Mouse (Mus musculus): ENCODE data around the gene Lpar6.

The Lpar6 gene

DNA sequence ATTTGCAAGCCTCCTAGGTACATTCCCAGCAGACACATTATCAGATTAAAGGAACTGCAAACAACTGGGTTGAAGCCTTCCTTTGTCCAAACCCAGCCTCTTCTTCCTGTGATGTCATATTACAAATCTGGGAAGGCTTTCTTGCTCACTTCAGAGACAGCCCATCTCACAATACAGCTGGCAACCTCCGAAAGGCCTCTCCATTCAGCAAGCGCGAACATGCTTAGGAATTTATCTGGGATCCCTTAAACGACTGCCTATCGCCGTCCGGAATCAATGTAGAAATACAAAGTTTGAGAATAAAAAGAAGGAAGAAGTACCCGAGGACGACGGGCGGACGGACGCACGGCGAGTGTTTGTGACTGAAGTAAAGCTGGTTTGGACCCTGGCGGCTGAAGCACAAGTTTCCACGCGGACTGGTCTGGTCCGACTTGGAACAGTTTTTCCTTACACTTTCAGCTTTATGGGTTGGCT lies at the start of gene Lpar6:
Gene Lpar6 (plus strand): TSS at position 48 of the 474 bp plus-strand sequence.
- DNase-seq, result peak; percentile 27 to 58

DNA sequence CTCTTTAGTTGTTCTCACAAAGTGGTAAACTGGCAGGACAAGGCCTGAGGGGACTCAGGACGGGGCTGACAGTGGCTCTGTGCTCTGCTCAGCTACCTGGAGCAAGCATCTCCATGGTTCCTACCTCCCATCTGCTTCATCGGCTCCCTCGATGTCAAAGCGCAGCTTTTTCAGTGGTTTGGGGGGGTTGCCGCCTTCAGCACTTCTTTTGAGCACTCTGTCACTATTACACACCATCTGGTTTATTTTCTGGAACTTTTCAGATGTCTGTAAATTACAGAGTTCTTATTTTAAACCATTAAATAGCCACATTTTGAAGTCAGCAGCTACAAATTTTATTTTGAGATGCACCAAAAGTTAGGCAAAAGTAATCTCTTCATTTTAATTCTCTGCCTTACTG lies 38.6 kb upstream of the Lpar6 start:
- no peak for DNase-seq

DNA sequence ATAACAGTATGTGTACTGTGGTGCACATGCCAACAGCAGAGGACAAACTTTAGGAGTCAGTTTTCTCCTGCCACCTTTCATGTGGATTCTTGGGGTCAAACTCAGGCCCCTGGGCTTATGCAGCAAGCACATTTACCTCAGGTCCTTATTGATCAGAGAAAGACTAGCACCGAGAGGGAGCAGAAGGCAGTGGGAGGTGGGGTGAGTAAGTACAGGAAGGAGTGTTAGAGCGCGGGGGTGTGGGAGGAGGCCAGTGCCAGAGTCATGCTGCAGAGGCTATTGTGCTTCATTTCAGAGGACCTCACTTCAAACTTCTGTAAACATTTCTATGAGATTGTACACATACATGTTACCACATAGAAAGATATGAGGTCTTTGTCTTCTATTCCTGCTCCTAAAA lies 36.2 kb upstream of the Lpar6 start:
- DNase-seq, result no peak

DNA sequence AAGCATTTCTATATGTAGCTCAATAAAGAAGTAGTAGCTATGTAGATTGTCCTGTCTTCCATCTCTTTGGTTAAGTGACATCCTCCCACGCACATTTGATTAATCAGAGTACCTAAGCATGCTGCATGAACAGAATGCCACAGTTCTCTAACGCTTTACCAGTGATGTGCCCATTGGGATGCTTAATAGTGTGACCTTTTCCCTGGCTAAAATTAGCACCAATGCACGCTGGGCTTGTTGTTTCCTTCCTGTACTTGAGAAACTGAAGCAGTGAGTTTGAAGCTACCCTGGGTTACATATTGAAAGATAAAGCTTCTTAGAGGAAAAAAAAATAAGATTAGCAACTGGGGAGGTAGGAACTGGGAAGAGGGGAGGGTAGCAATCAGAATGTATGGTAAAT lies 33.7 kb upstream of the Lpar6 start:
- DNase-seq, result no peak

DNA sequence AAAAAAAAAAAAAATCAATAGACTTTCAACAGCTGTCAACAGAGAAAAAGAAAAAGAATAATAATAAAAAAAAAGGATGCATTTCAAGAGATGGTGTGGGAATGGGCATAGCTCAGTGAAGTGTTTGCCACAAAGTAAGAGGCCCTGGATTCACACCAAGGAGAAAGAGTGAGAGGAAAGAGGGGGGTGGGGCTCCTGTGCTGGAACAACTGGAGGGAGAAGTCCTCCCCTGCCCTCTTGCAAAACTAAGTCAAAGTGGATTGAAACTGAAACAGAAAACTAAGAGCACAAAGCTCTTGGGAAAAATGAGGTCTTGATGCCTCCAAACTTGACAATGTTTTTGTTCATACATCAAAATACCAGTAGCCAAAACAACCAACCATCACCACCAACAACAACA lies 28.4 kb upstream of the Lpar6 start:
- no peak for DNase-seq

DNA sequence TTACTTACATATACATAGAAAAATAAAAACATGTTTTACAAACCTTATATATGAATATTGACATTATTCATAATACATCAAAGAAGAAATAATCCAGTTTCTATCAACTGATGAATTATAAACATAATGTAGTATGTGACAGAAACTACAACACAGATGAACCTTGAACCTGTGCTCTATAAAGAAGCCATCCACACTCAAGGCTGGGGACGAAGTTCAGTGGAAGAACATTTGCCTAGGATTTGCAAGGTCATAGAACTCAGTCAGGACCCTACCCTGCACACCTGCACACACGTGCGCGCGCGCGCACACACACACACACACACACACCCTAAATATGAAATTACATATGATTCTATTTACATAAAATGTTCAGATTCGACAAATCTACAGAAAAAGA lies 27.5 kb upstream of the Lpar6 start:
- DNase-seq, result no peak

DNA sequence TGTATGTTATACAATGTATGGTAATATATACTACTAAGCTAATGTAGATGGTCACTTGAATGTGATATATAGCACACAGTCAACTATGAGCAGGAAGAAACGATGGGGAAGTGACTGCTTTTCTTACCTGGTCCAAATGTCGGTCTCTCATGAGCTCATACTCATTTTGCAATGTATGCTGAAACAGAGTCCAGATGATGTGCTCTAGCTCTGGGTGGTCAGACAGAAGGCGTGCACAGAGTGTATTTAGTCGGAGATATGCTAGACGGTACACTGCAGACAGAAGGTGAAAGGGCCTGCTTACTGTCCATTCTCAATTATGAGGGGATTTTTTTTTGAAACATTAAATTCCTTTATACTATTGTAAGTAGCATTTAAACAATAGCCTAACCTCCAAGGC lies 26.2 kb upstream of the Lpar6 start:
- no peak for DNase-seq

DNA sequence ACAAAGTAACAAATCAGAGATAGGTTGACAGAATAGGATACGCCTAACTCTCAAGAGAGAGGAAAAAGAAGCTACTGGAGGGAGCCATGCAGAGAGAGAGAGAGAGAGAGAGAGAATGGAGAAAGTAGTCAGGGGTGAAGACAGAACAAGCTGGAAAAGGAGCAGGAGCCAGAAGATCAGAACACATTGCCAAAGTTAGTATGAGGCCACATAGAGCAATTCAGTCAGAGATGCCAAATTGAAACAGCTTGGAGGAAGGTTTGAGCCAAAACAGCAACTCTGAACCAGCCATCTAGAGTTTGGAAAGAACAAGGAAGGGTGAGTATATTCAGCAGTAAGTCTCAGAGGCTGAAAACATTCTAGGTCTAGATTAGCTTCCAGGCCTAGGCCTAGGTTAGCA lies 20.6 kb upstream of the Lpar6 start:
- no peak for DNase-seq

DNA sequence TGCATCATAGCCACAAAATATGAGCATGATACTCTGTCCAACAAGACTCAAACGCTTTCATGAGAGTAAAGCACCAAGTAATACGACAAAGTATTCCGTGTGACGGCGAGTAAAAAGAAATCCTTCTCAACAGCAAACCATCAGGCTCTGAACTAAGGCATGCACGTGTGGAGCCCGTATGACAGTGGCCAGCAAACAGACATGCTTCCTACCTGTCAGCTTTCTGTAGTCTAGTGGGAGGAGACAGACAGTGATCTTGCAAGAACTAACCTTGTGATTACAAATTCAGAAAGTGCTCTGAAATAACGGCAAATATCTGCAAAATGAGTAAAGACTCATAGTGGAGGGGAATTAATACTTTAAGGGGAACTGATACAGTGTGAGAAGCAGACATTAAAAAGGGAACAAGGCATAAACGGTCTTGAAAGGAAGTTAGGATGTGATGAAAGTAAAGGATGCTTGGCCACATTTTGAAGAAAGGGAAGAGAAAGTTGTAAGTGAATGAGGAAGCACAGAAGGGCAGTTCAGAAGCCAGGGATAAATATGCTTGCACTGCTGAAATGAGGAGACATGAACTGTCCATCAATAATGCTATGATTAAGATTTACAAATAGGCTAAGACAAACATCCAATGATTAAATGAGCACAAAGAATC lies 15.3 kb upstream of the Lpar6 start:
- DNase-seq, result no peak

DNA sequence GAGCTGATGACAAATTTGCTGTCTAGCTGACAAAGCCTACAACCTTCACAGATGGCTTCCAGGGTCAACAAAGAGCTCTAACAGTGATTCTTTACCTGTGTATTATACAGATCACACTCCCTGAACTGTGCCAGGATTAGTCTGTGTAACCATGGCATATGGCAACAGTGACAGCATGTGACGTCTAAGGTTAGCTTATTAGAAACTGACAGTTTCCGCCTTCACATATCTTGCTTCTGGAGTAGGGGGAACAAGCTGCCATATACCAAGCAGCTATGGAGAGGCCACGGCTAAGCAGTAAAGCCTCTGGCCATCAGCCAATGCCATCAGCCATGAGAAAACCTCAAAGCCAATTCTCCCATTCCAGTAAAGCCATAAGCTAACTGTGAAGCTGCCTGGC lies 11.3 kb upstream of the Lpar6 start:
- no peak for DNase-seq

DNA sequence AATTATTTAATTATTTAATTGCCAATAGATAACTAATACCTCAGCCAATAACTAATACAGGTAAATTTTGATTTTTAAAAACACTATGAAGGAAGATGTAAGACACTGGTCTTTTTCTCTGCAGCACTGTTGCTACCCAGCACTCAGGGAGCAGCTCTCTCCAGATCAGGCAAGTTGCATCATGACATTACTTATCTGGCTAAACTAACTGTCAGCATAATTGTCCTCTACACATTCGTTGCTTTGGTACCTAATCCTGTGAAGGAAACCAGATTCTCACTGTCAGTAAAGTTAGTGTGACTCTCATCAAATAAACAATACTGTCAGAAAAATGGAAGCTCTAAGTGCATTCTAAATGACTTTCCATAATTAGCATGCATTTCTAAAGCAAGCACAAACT lies 10.8 kb upstream of the Lpar6 start:
- DNase-seq, result no peak

DNA sequence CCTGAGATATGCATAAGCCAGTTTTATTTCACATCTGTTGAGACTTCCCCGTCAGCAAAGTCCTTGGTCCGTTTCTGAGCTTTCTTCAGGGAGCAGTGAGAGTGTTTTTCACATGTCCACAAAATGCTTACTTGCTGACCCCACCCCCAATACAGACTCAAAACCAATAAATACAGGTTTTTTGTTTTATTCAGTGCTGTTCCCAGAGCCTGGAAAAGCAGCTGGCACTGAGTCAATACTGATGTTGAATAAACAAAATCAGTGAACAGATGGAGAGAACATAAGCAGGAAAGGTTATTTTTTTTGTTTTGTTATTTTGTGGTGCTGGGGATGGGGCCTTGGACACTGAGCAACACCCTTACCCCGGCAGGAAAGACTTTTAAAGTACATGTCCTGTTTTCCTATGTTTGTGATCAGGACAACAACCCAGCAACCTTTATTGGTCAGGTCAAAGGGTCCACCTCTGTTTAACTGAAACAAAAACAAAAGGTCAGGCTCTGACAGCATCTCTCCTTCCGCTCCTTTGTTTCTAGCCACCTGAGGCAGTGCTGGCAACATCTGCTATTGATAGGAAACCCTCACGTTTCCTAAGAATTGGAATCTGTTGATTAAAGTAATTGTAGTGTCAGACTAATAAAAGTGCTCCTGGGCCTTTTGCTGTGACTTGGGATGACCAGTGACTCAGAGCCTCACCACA lies 6.3 kb upstream of the Lpar6 start:
- DNase-seq, result no peak

DNA sequence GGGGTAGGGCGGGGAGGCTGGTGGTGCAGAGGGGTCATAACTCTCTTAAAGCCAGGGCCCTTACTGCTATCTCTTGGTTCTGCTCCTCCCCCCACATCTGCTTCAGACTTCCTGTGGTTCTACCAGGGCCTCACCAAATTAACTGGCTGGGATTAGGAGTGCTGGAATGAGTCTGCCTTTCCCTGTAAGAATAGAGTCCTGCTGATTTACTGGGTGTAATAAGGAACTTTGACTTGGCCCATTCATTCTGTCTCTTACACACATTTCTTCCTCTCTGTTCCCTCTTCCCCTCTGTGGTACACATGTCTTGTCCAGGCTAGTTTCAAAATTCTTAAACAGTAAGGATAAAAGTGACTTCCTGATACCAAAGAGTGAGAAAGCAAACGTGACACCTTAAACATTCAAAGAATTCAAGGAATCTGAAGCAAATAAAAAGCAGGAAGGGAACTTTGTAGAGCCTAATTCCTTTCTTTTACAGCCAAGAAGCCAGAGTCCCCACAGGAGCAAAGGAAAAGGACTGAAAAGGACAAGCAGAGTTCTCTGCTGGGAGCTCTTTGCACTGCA lies 3.1 kb upstream of the Lpar6 start:
- DNase-seq, result no peak

DNA sequence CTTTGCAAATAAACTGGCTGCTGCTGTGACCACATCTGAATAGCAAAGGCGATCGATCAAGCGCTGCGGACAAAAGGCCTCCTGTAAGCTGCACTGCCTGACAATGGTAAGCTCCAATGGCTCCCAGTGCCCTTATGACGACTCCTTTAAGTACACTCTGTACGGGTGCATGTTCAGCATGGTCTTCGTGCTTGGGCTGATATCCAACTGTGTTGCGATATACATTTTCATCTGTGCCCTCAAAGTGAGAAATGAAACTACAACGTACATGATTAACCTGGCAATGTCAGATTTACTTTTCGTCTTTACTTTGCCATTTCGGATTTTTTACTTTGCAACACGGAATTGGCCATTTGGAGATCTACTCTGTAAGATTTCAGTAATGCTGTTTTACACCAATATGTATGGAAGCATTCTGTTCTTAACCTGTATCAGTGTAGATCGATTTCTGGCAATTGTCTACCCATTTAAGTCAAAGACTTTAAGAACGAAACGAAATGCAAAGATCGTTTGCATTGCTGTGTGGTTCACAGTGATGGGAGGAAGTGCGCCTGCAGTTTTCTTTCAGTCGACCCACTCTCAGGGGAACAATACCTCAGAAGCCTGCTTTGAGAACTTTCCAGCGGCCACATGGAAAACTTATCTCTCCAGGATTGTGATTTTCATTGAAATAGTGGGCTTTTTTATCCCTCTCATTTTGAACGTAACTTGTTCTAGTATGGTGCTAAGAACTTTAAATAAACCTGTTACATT lies 979 bp downstream of the Lpar6 start:
- DNase-seq, result peak; percentile 33 to 51

DNA sequence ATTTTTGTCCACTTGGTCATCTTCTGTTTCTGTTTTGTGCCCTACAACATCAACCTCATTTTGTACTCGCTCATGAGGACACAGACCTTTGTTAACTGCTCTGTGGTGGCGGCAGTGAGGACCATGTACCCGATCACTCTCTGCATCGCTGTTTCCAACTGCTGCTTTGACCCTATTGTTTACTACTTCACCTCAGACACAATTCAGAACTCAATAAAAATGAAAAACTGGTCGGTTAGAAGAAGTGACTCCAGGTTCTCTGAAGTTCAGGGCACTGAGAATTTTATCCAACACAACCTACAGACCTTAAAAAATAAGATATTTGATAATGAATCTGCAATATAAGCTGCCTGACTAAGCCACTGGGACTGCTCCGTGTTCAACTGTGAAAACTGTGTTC lies 1.6 kb downstream of the Lpar6 start:
- DNase-seq, result peak in 1 of 2 experiments; percentile 20

DNA sequence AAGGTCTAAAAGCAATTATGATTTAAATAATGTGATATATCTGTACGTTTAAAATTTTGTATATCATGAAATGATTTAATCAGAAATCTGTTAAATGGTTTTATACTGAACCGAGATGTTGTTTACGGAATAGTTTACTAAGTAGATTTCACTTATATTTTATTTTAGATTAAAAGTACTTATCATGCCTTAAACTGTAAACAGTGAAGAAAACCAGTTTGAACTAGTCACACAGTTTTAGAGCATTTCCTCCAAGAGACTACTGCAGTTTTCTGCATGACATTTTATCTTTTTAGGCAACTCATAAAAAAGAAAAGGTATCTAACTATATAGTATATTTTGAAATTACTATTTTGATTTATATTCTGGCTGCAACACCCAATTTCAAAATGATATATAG lies 2.2 kb downstream of the Lpar6 start:
- no peak for DNase-seq

DNA sequence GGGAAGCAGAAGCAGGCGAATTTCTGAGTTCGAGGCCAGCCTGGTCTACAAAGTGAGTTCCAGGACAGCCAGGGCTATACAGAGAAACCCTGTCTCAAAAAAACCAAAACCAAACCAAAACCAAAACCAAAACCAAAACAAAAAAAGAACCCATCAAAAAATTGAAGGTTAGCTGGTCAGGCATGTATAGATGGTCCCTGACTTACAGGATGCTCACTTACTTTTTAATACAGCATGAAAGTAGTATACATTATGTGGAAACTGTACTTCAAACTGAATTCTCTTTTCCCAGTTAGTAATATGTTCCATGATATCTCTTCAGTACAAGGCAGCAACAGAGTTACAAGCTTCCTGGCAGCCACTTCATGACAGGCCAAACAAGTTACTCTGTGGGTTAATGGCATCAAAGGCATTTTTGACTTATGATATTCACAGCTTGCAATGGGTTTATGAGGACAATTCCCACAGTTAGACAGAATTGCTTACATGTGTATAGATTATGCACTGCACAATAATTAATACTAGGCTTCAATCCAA lies 6.4 kb downstream of the Lpar6 start:
- no peak for DNase-seq

DNA sequence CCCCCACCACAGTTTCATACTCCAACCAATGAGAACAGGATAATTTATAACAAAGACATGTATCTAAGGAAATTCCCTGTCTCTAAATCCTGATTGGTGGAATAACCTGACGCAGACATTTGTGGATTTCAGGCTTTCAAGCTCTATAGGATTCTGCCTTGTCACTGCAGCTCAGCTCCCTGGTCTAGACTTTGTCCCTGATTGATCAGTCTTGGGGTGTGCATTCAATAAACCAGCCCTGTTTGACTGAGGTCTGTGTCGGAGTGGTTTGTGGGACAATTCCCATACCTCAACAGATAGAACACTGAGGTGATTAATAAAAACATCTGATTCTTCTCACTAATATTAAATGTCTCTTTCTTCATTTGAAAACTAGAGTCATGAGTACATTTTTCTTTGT lies 12.4 kb downstream of the Lpar6 start:
- DNase-seq, result no peak

DNA sequence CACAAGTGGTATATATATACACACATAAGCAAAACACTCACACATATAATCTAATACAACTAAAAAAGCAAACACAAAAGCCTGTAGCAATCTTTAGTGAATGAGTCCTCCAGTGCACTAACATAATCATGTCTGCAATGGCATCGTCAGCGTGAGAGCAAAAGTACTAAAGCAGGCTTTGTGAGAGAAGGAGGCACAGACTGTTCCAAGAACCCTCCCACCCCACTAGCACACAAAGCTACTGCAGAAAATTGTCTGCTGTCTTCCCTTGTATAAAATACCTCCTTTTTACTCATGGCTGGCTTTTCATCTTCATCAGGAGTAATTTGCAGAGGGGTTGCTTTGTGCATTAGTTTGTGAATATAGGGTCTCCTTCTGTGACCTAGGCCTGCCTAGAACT lies 14.6 kb downstream of the Lpar6 start:
- DNase-seq, result no peak

DNA sequence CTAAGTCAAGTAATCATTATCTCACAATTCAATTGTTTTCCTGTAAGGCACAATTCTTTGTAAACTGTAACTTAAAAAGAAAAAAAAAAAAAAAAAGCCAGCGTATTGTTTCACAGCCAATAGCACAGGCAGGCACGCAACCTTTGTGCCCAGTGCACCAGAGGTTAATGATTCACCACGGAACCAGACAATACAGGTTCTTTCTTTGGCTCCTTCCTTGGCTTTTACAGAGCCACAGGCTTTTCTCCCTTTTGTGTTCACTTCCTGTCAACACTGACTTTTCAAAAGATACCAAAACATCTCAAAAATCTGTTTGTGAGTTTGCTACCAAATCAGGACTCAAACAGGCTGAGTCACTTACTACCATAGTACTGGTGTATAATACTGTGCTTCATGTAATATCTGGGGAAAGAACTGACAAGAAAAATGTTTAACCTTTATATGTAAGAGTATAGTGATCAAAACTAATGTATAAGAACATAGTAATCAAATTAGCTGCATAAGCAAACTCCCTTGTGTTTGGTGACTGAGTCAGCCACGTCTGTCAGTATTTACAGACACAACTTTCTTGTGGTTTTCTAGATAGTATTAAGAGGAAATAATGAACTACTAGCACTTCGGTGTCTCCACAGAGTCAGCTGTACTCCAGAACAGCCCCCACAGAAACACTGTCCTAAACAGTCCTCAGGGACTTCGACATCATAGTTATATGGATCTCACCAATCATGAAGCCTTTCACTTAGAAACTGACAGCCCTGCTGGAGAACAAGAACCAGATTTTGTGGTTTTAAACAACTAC lies 16.0 kb downstream of the Lpar6 start:
- no peak for DNase-seq

DNA sequence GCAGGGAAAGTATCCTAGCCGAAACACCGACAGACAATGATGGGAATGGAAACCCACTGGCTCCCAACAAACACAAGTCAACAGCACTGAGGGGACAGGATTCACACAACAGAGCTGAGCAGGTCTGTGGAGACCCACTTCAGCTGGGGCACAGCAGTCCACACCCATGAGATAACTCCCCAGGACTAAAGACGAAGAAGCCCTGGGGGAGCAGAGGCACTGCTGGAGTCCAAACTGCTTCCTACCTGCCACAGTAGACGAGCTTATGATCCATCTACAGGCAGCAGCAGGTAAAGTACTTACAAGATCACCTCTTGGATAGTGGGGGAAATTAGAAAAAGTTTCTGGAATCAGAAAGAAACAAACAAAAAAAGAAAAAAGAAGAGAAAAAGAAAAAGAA lies 16.7 kb downstream of the Lpar6 start:
- no peak for DNase-seq

DNA sequence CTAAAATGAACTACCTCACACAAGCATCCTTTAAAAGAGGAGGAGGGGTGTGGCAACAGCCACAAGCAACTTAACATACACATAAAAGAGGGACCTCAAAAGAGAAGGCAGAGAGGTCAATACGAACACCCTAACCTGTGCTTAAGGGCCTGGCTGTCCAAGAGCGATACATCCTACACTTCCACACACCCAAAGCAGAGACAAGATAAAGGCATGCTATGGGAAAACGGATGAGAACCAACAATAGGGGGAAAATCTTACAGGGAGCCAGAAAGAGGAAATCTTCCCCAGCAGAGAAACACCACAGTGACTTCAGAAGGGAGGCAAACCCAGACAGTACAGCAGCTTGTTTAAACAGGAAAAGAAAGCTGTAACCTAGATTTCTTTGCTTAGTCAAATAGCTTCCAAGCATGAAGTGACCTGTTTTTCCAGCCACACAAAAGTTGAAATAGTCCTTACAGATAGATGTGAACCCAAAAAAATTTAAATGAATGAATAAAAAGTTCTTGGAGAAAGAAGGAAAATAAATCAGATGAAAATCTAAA lies 17.8 kb downstream of the Lpar6 start:
- DNase-seq, result peak in 1 of 2 experiments; percentile 26

Measured in thymus, adult 18-20 months (tissue).